27 mouse cellular contexts compared by ENCODE assay signal in genomic region chr14:10658219-10658618, GRCm38 (mm10).
"Had no signal": no experiment of that assay in that cellular context is flagged by ENCODE, and none has a peak within 500 bp of the region (broad histone marks: within the 10 kb centered on the region; RNA-seq: fewer than 3 reads in every experiment).

No protein-coding gene starts in this region.

- H3K9me3 ChIP-seq: heart, embryonic 13.5 days; heart, embryonic 15.5 days; hindbrain, embryonic 10.5 days; hindbrain, embryonic 12.5 days; kidney, embryonic 15.5 days; limb, embryonic 10.5 days; limb, embryonic 12.5 days; liver, embryonic 13.5 days had no signal

- H3K4me2 ChIP-seq: heart, embryonic 11.5 days; heart, embryonic 13.5 days; heart, embryonic 15.5 days; hindbrain, embryonic 12.5 days; hindbrain, embryonic 14.5 days; kidney, embryonic 15.5 days; limb, embryonic 12.5 days; liver, embryonic 11.5 days; liver, embryonic 13.5 days had no signal

- DNase-seq: gastrocnemius, adult 2 months; gastrocnemius, postnatal 10 days; gastrocnemius, postnatal 25 days; heart, adult 2 months; heart, postnatal 14 days; heart, postnatal 4 days; kidney, adult 11 months; kidney, adult 2 months; kidney, adult 9 months; kidney, postnatal 14 days; kidney, postnatal 36 days; layer of hippocampus, adult 9-11 months; layer of hippocampus, postnatal 36 days; liver; liver, embryonic 13.5 days had no signal

- H3K4me1 ChIP-seq: liver, embryonic 13.5 days had no signal

- ATAC-seq: hindbrain, embryonic 16.5 days had no signal

- H3K9ac ChIP-seq: heart, embryonic 13.5 days; heart, embryonic 15.5 days; hindbrain, embryonic 12.5 days; hindbrain, embryonic 14.5 days; kidney, embryonic 15.5 days; limb, embryonic 12.5 days; liver, embryonic 13.5 days had no signal

- H3K4me3 ChIP-seq: gastrocnemius, adult 2 months; heart, adult 2 months; heart, embryonic 13.5 days; heart, embryonic 15.5 days; hindbrain, embryonic 10.5 days; hindbrain, embryonic 12.5 days; kidney, embryonic 15.5 days; limb, embryonic 10.5 days; limb, embryonic 12.5 days; liver, embryonic 13.5 days had no signal

- H3K27me3 ChIP-seq: heart, embryonic 13.5 days; heart, embryonic 15.5 days; hindbrain, embryonic 12.5 days; kidney, embryonic 15.5 days; limb, embryonic 12.5 days; liver, embryonic 13.5 days had no signal

- H3K36me3 ChIP-seq: heart, embryonic 13.5 days; heart, embryonic 15.5 days; hindbrain, embryonic 10.5 days; hindbrain, embryonic 12.5 days; kidney, embryonic 15.5 days; limb, embryonic 10.5 days; limb, embryonic 12.5 days; liver, embryonic 13.5 days had no signal

- H3K27ac ChIP-seq: gastrocnemius, adult 2 months; heart, adult 2 months; heart, embryonic 13.5 days; heart, embryonic 15.5 days; hindbrain, embryonic 10.5 days; hindbrain, embryonic 12.5 days; hindbrain, embryonic 14.5 days; kidney, embryonic 15.5 days; kidney, postnatal 0 days; limb, embryonic 10.5 days; limb, embryonic 12.5 days; liver, embryonic 13.5 days had no signal
